Mouse (Mus musculus) olfactory bulb, adult 2 months (tissue): ENCODE measurements at regions not wholly inside any gene's neighbourhood (a gene's known extent, or its start where the extent isn't known, plus 50 kb on each side); places are given as distances from the start of the nearest gene placed in this dataset.

Source experiments
- CTCF ChIP-seq: fragments of 200-500 bp; IDR thresholded peaks from 2 replicates; pipeline ENCODE4 v1.5.1; 2012; ENCODE audit warnings: low read depth, mild to moderate bottlenecking, low read length, moderate library complexity; ENCODE audit not compliant: insufficient read depth
- POLR2A ChIP-seq: fragments of 200-500 bp; IDR thresholded peaks from 2 replicates; pipeline ENCODE4 v1.6.1; 2012; ENCODE audit warnings: mild to moderate bottlenecking, low read depth, low read length, moderate library complexity; ENCODE audit not compliant: insufficient read depth

DNA sequence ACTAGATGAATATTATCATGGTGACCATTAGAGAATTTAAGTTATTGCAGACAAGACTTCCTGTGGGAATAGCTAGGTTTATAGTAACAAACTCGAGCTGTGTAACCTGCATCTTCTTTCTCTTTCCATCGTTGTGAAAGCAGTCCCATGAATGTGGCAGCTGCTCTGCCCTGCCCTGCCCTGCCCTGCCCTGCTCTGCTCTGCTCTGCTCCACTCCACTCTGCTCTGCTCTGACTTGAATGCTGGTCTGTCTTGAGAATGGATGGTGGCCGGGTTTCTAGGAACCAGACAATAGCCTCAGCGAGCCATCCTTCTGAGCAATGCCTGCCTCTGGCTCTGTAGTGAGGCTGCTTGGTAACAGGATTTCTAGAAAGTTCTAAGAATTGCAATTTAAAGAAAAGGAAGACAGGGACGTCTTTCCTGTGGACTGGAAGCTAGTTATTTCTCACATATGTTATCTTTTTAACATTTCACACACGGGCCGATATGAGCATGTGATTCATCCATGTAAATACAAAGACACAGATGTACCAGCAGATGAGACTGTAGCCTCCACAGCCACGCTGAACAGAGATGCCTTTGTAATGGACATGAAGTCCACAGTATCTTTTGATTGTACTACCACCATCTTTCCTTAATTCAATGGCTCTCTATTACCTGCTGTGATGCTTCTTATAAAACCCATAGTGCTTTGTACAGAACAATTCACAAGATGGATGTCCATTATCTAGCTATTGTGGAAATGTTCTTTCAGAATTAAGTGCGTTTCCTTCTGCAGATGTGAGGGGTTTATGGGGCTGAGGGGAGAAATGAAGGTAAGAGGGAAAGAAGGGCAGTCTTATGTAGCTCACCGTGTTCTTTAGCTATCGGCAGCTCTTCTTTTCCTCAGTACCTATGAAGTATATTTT lies 295.4 kb downstream of the Arl4a start:
- TF ChIP-seq CTCF: no peak
- no peak for TF ChIP-seq POLR2A
